Mouse (Mus musculus) kidney, postnatal 10 days (tissue): ENCODE data around the gene Gm11758.
"Not testable (repeated sequence)": the region's sequence is repeated elsewhere in the genome, so short reads cannot be mapped to it uniquely, and the experiment has no call there.

ENCODE experiments used
- DNase-seq: peaks from one replicate; pipeline ENCODE4 v3.0.0; 2021; ENCODE audit warnings: mixed read lengths

Gene Gm11758

GRCm38 (mm10) chr4:73876166-73876565 lies at the start of gene Gm11758:
Gm11758 (minus strand) TSS chr4:73876266.
- not testable (repeated sequence) for DNase-seq

- DNase-seq = not testable (repeated sequence)
Observed at GRCm38 (mm10) chr4:73920660-73921059, 44.6 kb upstream of the Gm11758 start, which contains the start of gene Gm11756. Gm11756 (minus strand) TSS chr4:73920760.

- not testable (repeated sequence) for DNase-seq
Observed at GRCm38 (mm10) chr4:73905853-73906252, 29.8 kb upstream of the Gm11758 start, which contains the start of gene Gm13871. Gm13871 (minus strand) TSS chr4:73905953.

DNA sequence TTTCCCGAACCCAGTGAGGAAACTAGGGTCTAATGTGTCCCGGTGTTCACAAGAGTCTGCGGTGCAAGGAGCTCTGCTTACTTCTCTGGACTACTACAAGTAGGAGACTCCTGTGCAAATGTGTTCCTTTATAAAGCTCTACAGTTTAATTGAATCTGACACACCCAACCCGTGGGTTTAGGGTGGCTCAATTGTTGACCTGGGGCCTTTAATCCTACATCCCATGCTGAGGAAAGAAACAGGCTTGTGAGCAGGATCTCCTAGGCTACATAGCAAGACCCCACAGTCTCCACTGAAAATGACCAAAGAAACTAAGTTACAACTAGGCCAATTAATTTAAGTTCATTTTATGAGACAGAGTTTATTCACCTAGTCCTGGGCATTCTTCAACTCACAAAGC lies 14.9 kb upstream of the Gm11758 start, which contains the start of gene Gm11757:
Gene Gm11757, minus strand, starts transcription at position 101 of the 400 bp plus-strand sequence.
- DNase-seq = not testable (repeated sequence)

GRCm38 (mm10) chr4:73826587-73826986 lies 49.5 kb downstream of the Gm11758 start:
- DNase-seq = no peak
